Mouse (Mus musculus): Measurements from ENCODE around the gene Socs3. TPM values are rescaled to one million over a fixed set of nuclear protein-coding genes. Genes with fewer than 3 reads are reported as not detected.
A peak's percentile ranks its signal among the peaks of the same experiment; 100 is the strongest.

The Socs3 gene
- polyA plus RNA-seq, 1 experiment, result 9.6 TPM

- H3K4me1 ChIP-seq (ENCODE audit: control insufficient read depth, insufficient read depth, low read length), result peaks cover 13% of the 10 kb centered on the region
- H3K27ac ChIP-seq (ENCODE audit: control insufficient read depth, insufficient read depth, low read depth, low read length, poor library complexity), result no peak overlapping the region; the same call in 1 of the 2 replicates
- WGBS, result 85% methylated on average over 6 of the region's 6 CpGs
These were observed 29.6 kb upstream of the Socs3 start for GRCm38 (mm10) chr11:117999260-117999934.

DNA sequence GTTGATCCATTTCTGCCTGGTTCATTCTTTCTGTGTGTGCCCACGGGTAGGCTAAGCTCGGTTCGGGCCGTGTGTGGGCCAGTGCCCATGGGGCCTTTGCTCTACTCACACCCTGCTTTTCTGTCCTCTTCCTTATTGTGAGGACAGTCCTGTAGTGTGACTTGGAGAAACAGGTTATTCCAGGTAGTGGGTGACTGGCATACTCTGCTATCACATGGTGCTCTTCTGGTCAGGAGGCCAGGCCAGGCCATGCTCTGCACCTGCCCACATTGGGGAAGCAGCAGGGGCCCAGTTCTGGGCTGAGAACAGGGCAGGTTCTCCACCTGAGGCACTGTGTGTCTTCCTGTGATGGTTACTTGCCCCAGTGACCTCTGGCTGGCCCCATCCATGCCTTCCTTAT, 28.5 kb upstream of the Socs3 start:
- H3K27ac ChIP-seq (ENCODE audit: control insufficient read depth, insufficient read depth, low read depth, low read length, poor library complexity), result no peak overlapping the region
- TF ChIP-seq CTCF (IDR thresholded peaks at IDR 0.05; ENCODE audit: control insufficient read depth, insufficient read depth, low read length) (no peak), POLR2A (IDR thresholded peaks at IDR 0.05; ENCODE audit: borderline replicate concordance, control insufficient read depth, low read depth, low read length) (no peak)
- peaks cover 15% of the 10 kb centered on the region for H3K4me1 ChIP-seq (ENCODE audit: control insufficient read depth, insufficient read depth, low read length)
- 92% methylated on average over 4 of the region's 4 CpGs for WGBS
- no peak overlapping the region for H3K4me3 ChIP-seq (replicated peaks; ENCODE audit: control insufficient read depth, low read depth, low read length)

More at GRCm38 (mm10) chr11:117999260-117999934, 29.6 kb upstream of the Socs3 start:
- H3K4me3 ChIP-seq (replicated peaks; ENCODE audit: control insufficient read depth, low read depth, low read length), result no peak overlapping the region
- TF ChIP-seq CTCF (IDR thresholded peaks at IDR 0.05; ENCODE audit: control insufficient read depth, insufficient read depth, low read length) (no peak), POLR2A (IDR thresholded peaks at IDR 0.05; ENCODE audit: borderline replicate concordance, control insufficient read depth, low read depth, low read length) (no peak)

GRCm38 (mm10) chr11:117997085-117997484, 27.2 kb upstream of the Socs3 start:
- WGBS, result 87% methylated on average over 2 of the region's 2 CpGs
- no peak for TF ChIP-seq CTCF (IDR thresholded peaks at IDR 0.05; ENCODE audit: control insufficient read depth, insufficient read depth, low read length)
- TF ChIP-seq POLR2A (IDR thresholded peaks at IDR 0.05; ENCODE audit: borderline replicate concordance, control insufficient read depth, low read depth, low read length), result no peak
- Histone ChIP-seq H3K4me3 (replicated peaks; ENCODE audit: control insufficient read depth, low read depth, low read length) (no peak overlapping the region), H3K4me1 (ENCODE audit: control insufficient read depth, insufficient read depth, low read length) (peaks cover 23% of the 10 kb centered on the region), H3K27ac (ENCODE audit: control insufficient read depth, insufficient read depth, low read depth, low read length, poor library complexity) (no peak overlapping the region)

DNA sequence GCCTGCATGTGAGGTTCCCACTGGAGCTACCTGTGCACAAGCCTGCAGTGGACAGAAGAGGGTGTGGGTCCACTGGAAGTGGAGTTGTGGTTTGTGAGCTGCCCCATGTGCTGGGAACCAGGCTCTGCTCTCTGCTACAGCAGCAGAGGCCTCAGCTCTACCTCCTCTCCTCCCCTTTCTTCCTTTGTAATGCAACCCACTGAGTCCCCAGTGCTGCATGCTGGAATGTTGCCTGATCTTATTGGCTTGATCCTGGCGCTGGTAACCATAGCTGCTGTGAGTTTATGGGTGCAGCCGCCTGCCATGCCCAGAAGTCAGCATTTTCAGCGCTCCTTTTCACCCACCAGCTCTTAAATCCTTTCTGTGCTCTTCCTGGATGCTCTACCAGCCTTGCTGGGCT, 26.2 kb upstream of the Socs3 start:
- WGBS, result 83% methylated on average over 3 of the region's 3 CpGs
- Histone ChIP-seq H3K27ac (ENCODE audit: control insufficient read depth, insufficient read depth, low read depth, low read length, poor library complexity) (no peak overlapping the region), H3K4me1 (ENCODE audit: control insufficient read depth, insufficient read depth, low read length) (peaks cover 20% of the 10 kb centered on the region), H3K4me3 (replicated peaks; ENCODE audit: control insufficient read depth, low read depth, low read length) (no peak overlapping the region)
- TF ChIP-seq POLR2A (IDR thresholded peaks at IDR 0.05; ENCODE audit: borderline replicate concordance, control insufficient read depth, low read depth, low read length) (no peak), CTCF (IDR thresholded peaks at IDR 0.05; ENCODE audit: control insufficient read depth, insufficient read depth, low read length) (no peak)

- 52% methylated on average over 3 of the region's 3 CpGs for WGBS
- TF ChIP-seq CTCF (IDR thresholded peaks at IDR 0.05; ENCODE audit: control insufficient read depth, insufficient read depth, low read length) (no peak), POLR2A (IDR thresholded peaks at IDR 0.05; ENCODE audit: borderline replicate concordance, control insufficient read depth, low read depth, low read length) (no peak)
- no peak overlapping the region for H3K4me3 ChIP-seq (replicated peaks; ENCODE audit: control insufficient read depth, low read depth, low read length)
- H3K27ac ChIP-seq (ENCODE audit: control insufficient read depth, insufficient read depth, low read depth, low read length, poor library complexity), result no peak overlapping the region
- H3K4me1 ChIP-seq (ENCODE audit: control insufficient read depth, insufficient read depth, low read length), result peaks cover 17% of the 10 kb centered on the region
These were observed 25.8 kb upstream of the Socs3 start for GRCm38 (mm10) chr11:117995661-117996060.

- WGBS, result 39% methylated on average over 2 of the region's 2 CpGs
- Histone ChIP-seq H3K4me1 (ENCODE audit: control insufficient read depth, insufficient read depth, low read length) (peaks cover 20% of the 10 kb centered on the region), H3K4me3 (replicated peaks; ENCODE audit: control insufficient read depth, low read depth, low read length) (no peak overlapping the region), H3K27ac (ENCODE audit: control insufficient read depth, insufficient read depth, low read depth, low read length, poor library complexity) (no peak overlapping the region)
- TF ChIP-seq POLR2A (IDR thresholded peaks at IDR 0.05; ENCODE audit: borderline replicate concordance, control insufficient read depth, low read depth, low read length) (no peak), CTCF (IDR thresholded peaks at IDR 0.05; ENCODE audit: control insufficient read depth, insufficient read depth, low read length) (no peak)
These were observed 25.4 kb upstream of the Socs3 start for GRCm38 (mm10) chr11:117995255-117995654.

DNA sequence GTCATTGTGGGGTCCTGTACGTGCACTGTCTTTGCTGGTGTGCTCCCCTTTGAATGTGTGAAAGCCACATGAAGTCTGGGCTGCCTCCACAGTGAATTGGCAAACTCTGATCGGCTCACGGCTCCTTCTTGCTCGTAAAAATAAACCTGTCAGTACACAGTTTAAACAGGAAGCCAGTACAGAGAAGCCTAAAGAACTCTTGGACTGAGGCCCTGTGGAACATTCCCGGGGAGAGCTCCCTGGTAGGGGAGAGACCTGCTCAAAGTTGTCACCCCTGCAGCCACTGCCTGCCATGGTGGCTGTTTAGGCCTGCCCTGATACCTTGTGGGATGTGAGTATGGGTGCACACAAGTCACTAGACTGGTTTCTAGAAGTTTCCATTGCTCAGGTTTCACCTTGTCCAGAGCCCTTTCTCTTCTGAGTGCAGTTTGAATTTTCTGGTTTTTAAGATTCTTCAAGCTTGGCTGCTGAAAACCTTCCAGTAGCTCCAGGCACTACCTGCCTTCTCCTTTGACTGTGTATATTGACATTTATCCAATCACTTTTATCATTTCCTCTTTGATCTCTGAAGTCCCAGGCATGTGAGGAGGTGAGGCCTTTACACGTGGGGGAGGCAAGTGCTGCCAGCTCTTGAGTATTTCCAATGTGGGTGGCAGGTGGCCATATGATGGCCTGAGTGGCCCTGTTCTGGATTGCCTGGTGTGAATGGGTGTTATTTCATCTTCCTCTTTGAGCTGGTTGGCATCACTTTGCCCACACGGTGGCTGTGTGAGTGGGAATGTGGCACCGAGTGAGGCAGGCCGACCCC, 24.6 kb upstream of the Socs3 start:
- peaks cover 19% of the 10 kb centered on the region for H3K4me1 ChIP-seq (ENCODE audit: control insufficient read depth, insufficient read depth, low read length)
- no peak for TF ChIP-seq CTCF (IDR thresholded peaks at IDR 0.05; ENCODE audit: control insufficient read depth, insufficient read depth, low read length)
- TF ChIP-seq POLR2A (IDR thresholded peaks at IDR 0.05; ENCODE audit: borderline replicate concordance, control insufficient read depth, low read depth, low read length), result no peak
- no peak overlapping the region for H3K4me3 ChIP-seq (replicated peaks; ENCODE audit: control insufficient read depth, low read depth, low read length)

More for the DNA sequence above, 24.6 kb upstream of the Socs3 start:
- 32% methylated on average over 9 of the region's 9 CpGs for WGBS
- peak overlapping the region; percentile 64 for H3K27ac ChIP-seq (ENCODE audit: control insufficient read depth, insufficient read depth, low read depth, low read length, poor library complexity)

Data from bone marrow, adult 2 months (tissue).